Mouse (Mus musculus): ENCODE results near the gene Slc17a9.

DNA sequence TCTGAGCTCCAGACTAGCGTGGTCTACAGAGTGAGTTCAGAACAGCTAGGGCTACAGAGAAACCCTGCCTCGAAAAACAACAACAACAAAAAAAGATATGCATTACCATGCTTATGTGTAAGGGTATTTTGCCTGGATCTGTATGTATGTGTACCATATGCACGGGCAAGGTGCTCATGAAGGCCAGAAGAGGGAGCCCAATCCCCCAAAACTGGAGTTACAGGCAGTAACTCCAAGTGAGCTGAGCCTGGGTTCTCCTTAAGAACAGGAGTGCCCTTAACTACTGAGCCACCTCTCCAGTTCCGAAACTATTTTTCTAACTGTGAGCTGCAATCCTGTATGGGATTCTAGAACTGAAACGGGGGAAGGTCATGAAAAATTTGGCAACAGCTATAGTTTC is 19.1 kb upstream of the Slc17a9 start:
- TF ChIP-seq FLI1 (IDR thresholded peaks at IDR 0.05; ENCODE audit: low read length) (no peak), GATA1 (IDR thresholded peaks at IDR 0.05; ENCODE audit: borderline replicate concordance, low read length) (no peak)

Data from megakaryocyte, embryonic 14.5 days (primary cell).